In genomic region chr5:134887447-134888335, GRCm38 (mm10) we compare ENCODE assay signal across 11 mouse cellular contexts. TPM values are rescaled to one million over a fixed set of nuclear protein-coding genes. Genes with fewer than 3 reads are reported as not detected.
DNase-seq lines count a peak whose midpoint lies in the region; ATAC-seq lines count a peak whose summit lies in the region.
"Had no signal": no experiment of that assay in that cellular context is flagged by ENCODE, and none has a peak within 500 bp of the region (broad histone marks: within the 10 kb centered on the region; RNA-seq: fewer than 3 reads in every experiment).

No protein-coding gene starts in this region.

- 0 out of 2 replicates have a peak overlapping the region, but pooled peaks have one; percentile 14 for H3K27ac ChIP-seq in embryonic facial prominence, embryonic 13.5 days

- no peak overlapping the region for H3K4me2 ChIP-seq in embryonic facial prominence, embryonic 13.5 days

- intact Hi-C loops in gastrocnemius, postnatal 14 days (cut with DNase I; ENCODE audit: low total_unique reads), result no loop called here

- H3K27me3 ChIP-seq in embryonic facial prominence, embryonic 13.5 days, result no peaks in the 10 kb centered on the region

- H3K9ac ChIP-seq in embryonic facial prominence, embryonic 13.5 days, result no peak overlapping the region

- H3K9me3 ChIP-seq in embryonic facial prominence, embryonic 13.5 days, result no peaks in the 10 kb centered on the region

- ATAC-seq in embryonic facial prominence, embryonic 13.5 days (ENCODE audit: insufficient number of reproducible peaks, insufficient read depth, low FRiP score, low TSS enrichment, low read depth), result no peak
- ATAC-seq in megakaryocyte-erythroid progenitor cell, adult 5-6 weeks (replicated peaks; ENCODE audit: low FRiP score, low TSS enrichment, poor library complexity, severe bottlenecking), result no peak

- no peaks in the 10 kb centered on the region for H3K36me3 ChIP-seq in embryonic facial prominence, embryonic 13.5 days

- peak; percentile 45 for DNase-seq in gastrocnemius, postnatal 14 days
- DNase-seq in gastrocnemius, adult 18-20 months (ENCODE audit: low spot score), result no peak
- peak; percentile 58 for DNase-seq in kidney, adult 18-20 months
- peak; percentile 92 for DNase-seq in lung, postnatal 10 days
- no peak for DNase-seq in right cerebral cortex, postnatal 36 days (ENCODE audit: low spot score in 2 of 2)
- no peak for DNase-seq in layer of hippocampus, postnatal 36 days

- WGBS in embryonic facial prominence, embryonic 13.5 days, result 60% methylated on average over 18 of the region's 18 CpGs

- H3K4me1 ChIP-seq in embryonic facial prominence, embryonic 13.5 days, result peaks cover 10% of the 10 kb centered on the region

- H3K4me3 ChIP-seq in embryonic facial prominence, embryonic 13.5 days, result no peak overlapping the region

RNA-seq across cellular contexts. Expression of gene Tmem270, which starts 18.8 kb away (rescaled TPM):
- total RNA-seq in gastrocnemius, postnatal 14 days (2021), result not detected
- not detected for total RNA-seq in gastrocnemius, adult 18-20 months (2021)
- not detected in 2 replicates for polyA plus RNA-seq in embryonic facial prominence, embryonic 13.5 days (2015; fragmentation: Nextera tagmentation; extraction: Ambion mirVana)
- not detected for total RNA-seq in layer of hippocampus, postnatal 36 days (2021)
- not detected in 2 replicates for total RNA-seq in megakaryocyte-erythroid progenitor cell, adult 5-6 weeks (2014; fragmentation: Nextera tagmentation)
- total RNA-seq in megakaryocyte-erythroid progenitor cell, adult 5-6 weeks (2017), result not detected in 2 replicates
- polyA plus RNA-seq: brain, embryonic 14.5 days; C2C12; large intestine, adult 2 months had no signal

RNA-seq across cellular contexts. Expression of gene Cldn13, which starts 27.6 kb away (rescaled TPM):
- not detected for total RNA-seq in gastrocnemius, postnatal 14 days (2021)
- total RNA-seq in gastrocnemius, adult 18-20 months (2021), result not detected
- 0.39 and 2.8 TPM in 2 replicates for polyA plus RNA-seq in embryonic facial prominence, embryonic 13.5 days (2015; fragmentation: Nextera tagmentation; extraction: Ambion mirVana)
- not detected for total RNA-seq in layer of hippocampus, postnatal 36 days (2021)
- total RNA-seq in megakaryocyte-erythroid progenitor cell, adult 5-6 weeks (2014; fragmentation: Nextera tagmentation), result 177 and 197 TPM in 2 replicates
- total RNA-seq in megakaryocyte-erythroid progenitor cell, adult 5-6 weeks (2017), result 55.6 and 123 TPM in 2 replicates
- polyA plus RNA-seq: C2C12 had no signal

RNA-seq across cellular contexts. Expression of gene Mettl27, which starts 44.5 kb away (rescaled TPM):
- total RNA-seq in gastrocnemius, postnatal 14 days (2021), result 1 to 10 TPM; 4.9 to 6.2 TPM
- 1 to 10 TPM; 4.2 to 5.6 TPM for total RNA-seq in gastrocnemius, adult 18-20 months (2021)
- polyA plus RNA-seq in embryonic facial prominence, embryonic 13.5 days (2015; fragmentation: Nextera tagmentation; extraction: Ambion mirVana), result 21.1 and 21.4 TPM in 2 replicates
- total RNA-seq in layer of hippocampus, postnatal 36 days (2021), result 1 to 10 TPM; 7.1 to 8.4 TPM
- 9.9 and 12.8 TPM in 2 replicates for total RNA-seq in megakaryocyte-erythroid progenitor cell, adult 5-6 weeks (2014; fragmentation: Nextera tagmentation)
- total RNA-seq in megakaryocyte-erythroid progenitor cell, adult 5-6 weeks (2017), result 6.5 and 18.5 TPM in 2 replicates

RNA-seq across cellular contexts. Expression of gene Cldn4, which starts 59.0 kb away (rescaled TPM):
- not detected for total RNA-seq in gastrocnemius, postnatal 14 days (2021)
- not detected for total RNA-seq in gastrocnemius, adult 18-20 months (2021)
- 21.0 and 22.9 TPM in 2 replicates for polyA plus RNA-seq in embryonic facial prominence, embryonic 13.5 days (2015; fragmentation: Nextera tagmentation; extraction: Ambion mirVana)
- not detected for total RNA-seq in layer of hippocampus, postnatal 36 days (2021)
- not detected in 2 replicates for total RNA-seq in megakaryocyte-erythroid progenitor cell, adult 5-6 weeks (2014; fragmentation: Nextera tagmentation)
- not detected in 2 replicates for total RNA-seq in megakaryocyte-erythroid progenitor cell, adult 5-6 weeks (2017)

Comparison
In these comparisons a context has a peak if more than half of its experiments do, and no peak if none do; other contexts are left out.
1. DNase-seq: peak in gastrocnemius, postnatal 14 days (single experiment), kidney, adult 18-20 months (single experiment) and lung, postnatal 10 days (single experiment); none in gastrocnemius, adult 18-20 months (single experiment), right cerebral cortex, postnatal 36 days (0 of 2) and layer of hippocampus, postnatal 36 days (0 of 2).
2. RNA of gene Cldn13, which starts 27.6 kb away (total RNA-seq): 55.6 to 197 TPM in megakaryocyte-erythroid progenitor cell, adult 5-6 weeks; not detected in gastrocnemius, postnatal 14 days, not detected in gastrocnemius, adult 18-20 months and not detected in layer of hippocampus, postnatal 36 days; every median in the first group is over 10 times any median in the second.